Mouse (Mus musculus) kidney, embryonic 14.5 days (tissue): ENCODE measurements around the gene Mcm2. TPM values are rescaled to one million over a fixed set of nuclear protein-coding genes. Genes with fewer than 3 reads are reported as not detected.

Experiments used
- ATAC-seq: fragments of 200-750 bp; cut with Nextera tagmentation; 2 replicates; pipeline ENCODE4 v1.8.0; 2017; ENCODE audit warnings: moderate number of reproducible peaks, mild to moderate bottlenecking, moderate TSS enrichment, moderate library complexity; ENCODE audit not compliant: low FRiP score, low TSS enrichment
- H3K27ac ChIP-seq: fragments of 300-500 bp; sonication (generic); 2 replicates; pipeline ENCODE4 v1.5.1; 2014; ENCODE audit warnings: low read depth, mild to moderate bottlenecking, low read length, moderate library complexity, mixed read lengths
- H3K27me3 ChIP-seq: fragments of 300-500 bp; sonication (generic); 2 replicates; pipeline ENCODE4 v1.6.1; 2014; ENCODE audit warnings: mild to moderate bottlenecking, low read length; ENCODE audit not compliant: control insufficient read depth, insufficient read depth
- H3K36me3 ChIP-seq: fragments of 300-500 bp; sonication (generic); 2 replicates; pipeline ENCODE4 v1.6.1; 2014; ENCODE audit warnings: low read length, mixed read lengths; ENCODE audit not compliant: control insufficient read depth, insufficient read depth
- H3K4me1 ChIP-seq: fragments of 300-500 bp; sonication (generic); 2 replicates; pipeline ENCODE4 v1.6.1; 2014; ENCODE audit warnings: low read length, mixed read lengths; ENCODE audit not compliant: control insufficient read depth, insufficient read depth
- H3K4me2 ChIP-seq: fragments of 300-500 bp; sonication (generic); replicated peaks from 2 replicates; pipeline ENCODE4 v1.6.1; 2014; ENCODE audit warnings: low read depth, mild to moderate bottlenecking, low read length
- H3K4me3 ChIP-seq: fragments of 300-500 bp; sonication (generic); 2 replicates; pipeline ENCODE4 v1.5.1; 2014; ENCODE audit warnings: mild to moderate bottlenecking, low read length
- H3K9ac ChIP-seq: fragments of 300-500 bp; sonication (generic); 2 replicates; pipeline ENCODE4 v1.6.1; 2014; ENCODE audit warnings: low read depth, mild to moderate bottlenecking, low read length, moderate library complexity
- H3K9me3 ChIP-seq: fragments of 300-500 bp; sonication (generic); 2 replicates; pipeline ENCODE4 v1.6.1; 2016; ENCODE audit warnings: low read length; ENCODE audit not compliant: control insufficient read depth
- WGBS: fragments of 180-500 bp; shearing (Covaris S2); extraction: QIAGEN DNeasy Blood & Tissue Kit; methylation state at CpG from one replicate; pipeline ENCODE4 v1.1.7; 2014; 5-methylcytosine and 5-hydroxymethylcytosine counted together
- polyA plus RNA-seq: library from polyadenylated mRNA; unstranded; fragments of >200 nt; fragmentation: Nextera tagmentation; extraction: Ambion mirVana; gene quantifications from 2 replicates; pipeline ENCODE4 v1.2.1, GENCODE M21; 2014

Gene Mcm2
- polyA plus RNA-seq, 1 experiment from 2014 or later = 166 TPM

GRCm38 (mm10) chr6:88843241-88843640, 55.3 kb downstream of the Mcm2 start:
- no peak overlapping the region for H3K27ac ChIP-seq
- H3K4me1 ChIP-seq = peaks cover 13% of the 10 kb centered on the region
- WGBS = 75% methylated on average over 7 of the region's 7 CpGs
- no peak for ATAC-seq
- H3K27me3 ChIP-seq = no peaks in the 10 kb centered on the region
- H3K36me3 ChIP-seq = peaks cover 8% of the 10 kb centered on the region
- H3K9me3 ChIP-seq = no peaks in the 10 kb centered on the region
- H3K4me2 ChIP-seq = peak overlapping the region; percentile 84
- peak overlapping the region; percentile 81 for H3K4me3 ChIP-seq
- H3K9ac ChIP-seq = peak overlapping the region; percentile 78

GRCm38 (mm10) chr6:88842731-88843151, 55.8 kb downstream of the Mcm2 start:
- peak; percentile 1; the same call in 1 of the 2 replicates for ATAC-seq

GRCm38 (mm10) chr6:88841781-88842689, 56.5 kb downstream of the Mcm2 start, which contains the start of gene Abtb1:
Gene Abtb1, minus strand, starts transcription at chr6:88841984.
- Histone ChIP-seq H3K9me3 (no peaks in the 10 kb centered on the region), H3K4me3 (peak within 1 kb of the TSS; percentile 81), H3K27me3 (no peaks in the 10 kb centered on the region), H3K4me1 (peaks cover 13% of the 10 kb centered on the region), H3K36me3 (peaks cover 20% of the 10 kb centered on the region), H3K4me2 (peak within 1 kb of the TSS; percentile 86), H3K9ac (peak within 1 kb of the TSS; percentile 78), H3K27ac (peak within 1 kb of the TSS; percentile 71)
- ATAC-seq = peak; percentile 96
- under 1% methylated on average over 70 of the region's 72 CpGs for WGBS

More at GRCm38 (mm10) chr6:88842731-88843151, 55.8 kb downstream of the Mcm2 start:
- 0% methylated on average over 32 of the region's 32 CpGs for WGBS
- H3K27me3 ChIP-seq = no peaks in the 10 kb centered on the region
- H3K9me3 ChIP-seq = no peaks in the 10 kb centered on the region
- H3K27ac ChIP-seq = peak overlapping the region; percentile 71
- H3K4me2 ChIP-seq = peak overlapping the region; percentile 84
- H3K36me3 ChIP-seq = peaks cover 13% of the 10 kb centered on the region
- peak overlapping the region; percentile 78 for H3K9ac ChIP-seq
- peak overlapping the region; percentile 81 for H3K4me3 ChIP-seq
- H3K4me1 ChIP-seq = peaks cover 13% of the 10 kb centered on the region

GRCm38 (mm10) chr6:88841514-88841780, 57.1 kb downstream of the Mcm2 start:
- Histone ChIP-seq H3K4me3 (peak overlapping the region; percentile 81), H3K27ac (peak overlapping the region; percentile 56; the same call in 1 of the 2 replicates), H3K4me1 (peaks cover 13% of the 10 kb centered on the region), H3K36me3 (peaks cover 25% of the 10 kb centered on the region), H3K9me3 (no peaks in the 10 kb centered on the region), H3K9ac (peak overlapping the region; percentile 78), H3K27me3 (no peaks in the 10 kb centered on the region), H3K4me2 (peak overlapping the region; percentile 86)
- no peak; the same call in 1 of the 2 replicates for ATAC-seq
- WGBS = under 1% methylated on average over 21 of the region's 22 CpGs

- H3K4me2 ChIP-seq = peak overlapping the region; percentile 86
- 43% methylated on average over 9 of the region's 9 CpGs for WGBS
- no peaks in the 10 kb centered on the region for H3K9me3 ChIP-seq
- peak overlapping the region; percentile 78 for H3K9ac ChIP-seq
- no peaks in the 10 kb centered on the region for H3K27me3 ChIP-seq
- peak overlapping the region; percentile 56; the same call in 1 of the 2 replicates for H3K27ac ChIP-seq
- ATAC-seq = no peak
- H3K4me3 ChIP-seq = peak overlapping the region; percentile 81
- H3K36me3 ChIP-seq = peaks cover 29% of the 10 kb centered on the region
- H3K4me1 ChIP-seq = peaks cover 13% of the 10 kb centered on the region
These were observed 57.6 kb downstream of the Mcm2 start for GRCm38 (mm10) chr6:88840791-88841513.

- H3K27me3 ChIP-seq = no peaks in the 10 kb centered on the region
- H3K9ac ChIP-seq = no peak overlapping the region
- peaks cover 35% of the 10 kb centered on the region for H3K36me3 ChIP-seq
- H3K4me2 ChIP-seq = no peak overlapping the region; the same call in 1 of the 2 replicates
- 76% methylated on average over 3 of the region's 3 CpGs for WGBS
- no peak overlapping the region for H3K4me3 ChIP-seq
- H3K4me1 ChIP-seq = peaks cover 13% of the 10 kb centered on the region
- H3K9me3 ChIP-seq = no peaks in the 10 kb centered on the region
- H3K27ac ChIP-seq = no peak overlapping the region
- no peak for ATAC-seq
These were observed 58.4 kb downstream of the Mcm2 start for GRCm38 (mm10) chr6:88840211-88840610.

- Histone ChIP-seq H3K9ac (no peak overlapping the region), H3K9me3 (no peaks in the 10 kb centered on the region), H3K36me3 (peaks cover 35% of the 10 kb centered on the region), H3K27me3 (no peaks in the 10 kb centered on the region), H3K4me1 (peaks cover 13% of the 10 kb centered on the region), H3K27ac (no peak overlapping the region), H3K4me3 (no peak overlapping the region), H3K4me2 (no peak overlapping the region)
- 86% methylated on average over 26 of the region's 26 CpGs for WGBS
- ATAC-seq = no peak
These were observed 59.2 kb downstream of the Mcm2 start for GRCm38 (mm10) chr6:88839135-88839970.

- ATAC-seq = no peak
- Histone ChIP-seq H3K4me2 (no peak overlapping the region), H3K36me3 (peaks cover 35% of the 10 kb centered on the region), H3K4me3 (no peak overlapping the region), H3K27ac (no peak overlapping the region), H3K9me3 (no peaks in the 10 kb centered on the region), H3K4me1 (peaks cover 13% of the 10 kb centered on the region), H3K9ac (no peak overlapping the region), H3K27me3 (no peaks in the 10 kb centered on the region)
- WGBS = 93% methylated on average over 10 of the region's 10 CpGs
These were observed 60.0 kb downstream of the Mcm2 start for GRCm38 (mm10) chr6:88838613-88839012.
